Mouse (Mus musculus) ES-Bruce4 (cell line): ENCODE data around the gene Vps50. TPM values are rescaled to one million over a fixed set of nuclear protein-coding genes. Genes with fewer than 3 reads are reported as not detected.
"Not testable (repeated sequence)": the region's sequence is repeated elsewhere in the genome, so short reads cannot be mapped to it uniquely, and the experiment has no call there.

Source experiments
- H3K27ac ChIP-seq: 2 replicates; pipeline ENCODE4 v1.5.1; 2012; ENCODE audit warnings: low read length, inconsistent platforms; ENCODE audit not compliant: insufficient read depth
- H3K27me3 ChIP-seq: 2 replicates; pipeline ENCODE4 v1.6.1; 2012; ENCODE audit warnings: mild to moderate bottlenecking, low read length, inconsistent platforms; ENCODE audit not compliant: control insufficient read depth, poor library complexity, insufficient read depth, severe bottlenecking
- H3K36me3 ChIP-seq: 2 replicates; pipeline ENCODE4 v1.6.1; 2012; ENCODE audit warnings: inconsistent platforms, mild to moderate bottlenecking, low read length, moderate library complexity; ENCODE audit not compliant: control insufficient read depth, poor library complexity, insufficient read depth, severe bottlenecking
- H3K4me1 ChIP-seq: one replicate; pipeline ENCODE4 v1.8.1; 2011; ENCODE audit warnings: low read length; ENCODE audit not compliant: control insufficient read depth, insufficient read depth
- H3K4me3 ChIP-seq: 2 replicates; pipeline ENCODE4 v1.5.1; 2011; ENCODE audit warnings: low read depth, mild to moderate bottlenecking, low read length
- H3K9ac ChIP-seq: 2 replicates; pipeline ENCODE4 v1.6.1; 2012; ENCODE audit warnings: low read depth, mild to moderate bottlenecking, inconsistent platforms; ENCODE audit not compliant: poor library complexity, severe bottlenecking
- H3K9me3 ChIP-seq: replicated peaks from 2 replicates; pipeline ENCODE4 v1.6.1; 2012; ENCODE audit warnings: mild to moderate bottlenecking, low read length, inconsistent platforms; ENCODE audit not compliant: control insufficient read depth, poor library complexity, insufficient read depth, severe bottlenecking
- CTCF ChIP-seq: IDR thresholded peaks from one replicate; pipeline ENCODE4 v1.8.1; 2011; ENCODE audit warnings: low read depth, low read length
- EP300 ChIP-seq: IDR thresholded peaks from 2 replicates; pipeline ENCODE4 v1.6.1; 2011; ENCODE audit warnings: low read depth, low read length; ENCODE audit not compliant: insufficient read depth
- POLR2A ChIP-seq: IDR thresholded peaks from one replicate; pipeline ENCODE4 v1.8.1; 2011; ENCODE audit warnings: low read length; ENCODE audit not compliant: insufficient read depth
- polyA plus RNA-seq: library from polyadenylated mRNA; stranded (reverse); fragments of >200 nt; gene quantifications from 2 replicates; pipeline ENCODE4 v1.2.4, GENCODE M21; 2011; ENCODE audit warnings: low read depth; ENCODE audit not compliant: missing spikeins, insufficient read depth, insufficient read length

Gene Vps50
- polyA plus RNA-seq, 1 experiment, result 29.1 TPM

DNA sequence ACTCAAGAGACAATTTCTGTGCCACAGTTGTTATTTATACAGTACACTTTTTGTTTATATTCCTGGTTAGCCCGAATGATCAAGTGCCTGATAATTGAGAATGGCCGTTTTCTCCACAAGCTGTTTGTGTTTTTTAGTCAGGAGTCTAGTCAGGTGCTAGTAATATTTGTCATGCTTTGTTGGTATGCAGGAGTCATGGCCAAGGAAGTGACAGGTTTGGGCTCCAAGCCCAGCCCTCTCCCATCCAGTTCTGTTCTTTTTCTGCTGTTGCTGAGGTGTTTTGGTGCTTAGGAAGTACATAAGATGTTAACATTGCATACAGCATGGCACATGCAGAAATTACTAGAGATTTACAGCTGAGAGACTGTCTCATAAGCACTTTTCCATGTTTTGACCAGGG, 41.3 kb downstream of the Vps50 start:
- H3K9ac ChIP-seq, result no peak overlapping the region
- no peaks in the 10 kb centered on the region for H3K9me3 ChIP-seq
- TF ChIP-seq CTCF, result no peak
- no peak overlapping the region for H3K27ac ChIP-seq
- no peaks in the 10 kb centered on the region for H3K4me1 ChIP-seq
- H3K4me3 ChIP-seq, result no peak overlapping the region
- H3K36me3 ChIP-seq, result peaks cover 3% of the 10 kb centered on the region
- no peaks in the 10 kb centered on the region for H3K27me3 ChIP-seq

DNA sequence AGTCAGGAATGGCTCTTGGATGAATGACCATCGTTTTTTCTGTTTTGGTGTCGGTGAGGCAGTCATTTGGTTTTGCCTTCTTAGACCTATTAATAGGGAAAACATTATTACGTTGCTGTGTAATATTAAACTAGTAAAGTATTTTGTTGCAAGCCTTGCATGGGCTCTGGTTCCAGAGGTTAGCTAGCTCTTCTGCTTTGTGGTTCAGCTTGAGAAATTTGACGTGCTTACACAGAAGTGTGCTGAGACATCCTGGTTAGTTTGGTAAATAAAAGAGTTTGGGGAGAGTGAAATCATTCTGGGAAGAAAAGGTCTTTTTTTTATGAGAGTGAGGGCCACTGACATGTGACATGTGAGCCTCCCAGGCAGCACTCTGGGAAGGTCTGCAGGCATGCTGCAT, 45.7 kb downstream of the Vps50 start:
- H3K27me3 ChIP-seq, result no peaks in the 10 kb centered on the region
- peaks cover 3% of the 10 kb centered on the region; the same call in 1 of the 2 replicates for H3K36me3 ChIP-seq
- no peak overlapping the region for H3K9ac ChIP-seq
- no peak overlapping the region for H3K27ac ChIP-seq
- no peaks in the 10 kb centered on the region for H3K4me1 ChIP-seq
- H3K9me3 ChIP-seq, result no peaks in the 10 kb centered on the region
- H3K4me3 ChIP-seq, result no peak overlapping the region
- TF ChIP-seq CTCF (no peak), POLR2A (no peak), EP300 (no peak)

GRCm38 (mm10) chr6:3544970-3545369, 46.8 kb downstream of the Vps50 start:
- H3K4me3 ChIP-seq, result no peak overlapping the region
- H3K27me3 ChIP-seq, result no peaks in the 10 kb centered on the region
- peak overlapping the region; percentile 51; the same call in 1 of the 2 replicates for H3K27ac ChIP-seq
- H3K4me1 ChIP-seq, result no peaks in the 10 kb centered on the region
- no peaks in the 10 kb centered on the region for H3K36me3 ChIP-seq
- H3K9me3 ChIP-seq, result no peaks in the 10 kb centered on the region
- TF ChIP-seq POLR2A (no peak), EP300 (no peak), CTCF (no peak)
- no peak overlapping the region for H3K9ac ChIP-seq

GRCm38 (mm10) chr6:3548959-3549358, 50.8 kb downstream of the Vps50 start:
- Histone ChIP-seq H3K9ac (no peak overlapping the region), H3K4me1 (no peaks in the 10 kb centered on the region), H3K36me3 (no peaks in the 10 kb centered on the region; the same call in 1 of the 2 replicates), H3K27me3 (no peaks in the 10 kb centered on the region), H3K27ac (no peak overlapping the region), H3K9me3 (no peaks in the 10 kb centered on the region), H3K4me3 (no peak overlapping the region)
- TF ChIP-seq POLR2A (no peak), CTCF (no peak)

GRCm38 (mm10) chr6:3549992-3550391, 51.8 kb downstream of the Vps50 start:
- no peaks in the 10 kb centered on the region for H3K27me3 ChIP-seq
- H3K27ac ChIP-seq, result no peak overlapping the region
- H3K9me3 ChIP-seq, result no peaks in the 10 kb centered on the region
- H3K4me3 ChIP-seq, result no peak overlapping the region
- no peaks in the 10 kb centered on the region for H3K4me1 ChIP-seq
- TF ChIP-seq EP300 (no peak), POLR2A (no peak), CTCF (no peak)
- H3K36me3 ChIP-seq, result no peaks in the 10 kb centered on the region; the same call in 1 of the 2 replicates
- no peak overlapping the region for H3K9ac ChIP-seq

DNA sequence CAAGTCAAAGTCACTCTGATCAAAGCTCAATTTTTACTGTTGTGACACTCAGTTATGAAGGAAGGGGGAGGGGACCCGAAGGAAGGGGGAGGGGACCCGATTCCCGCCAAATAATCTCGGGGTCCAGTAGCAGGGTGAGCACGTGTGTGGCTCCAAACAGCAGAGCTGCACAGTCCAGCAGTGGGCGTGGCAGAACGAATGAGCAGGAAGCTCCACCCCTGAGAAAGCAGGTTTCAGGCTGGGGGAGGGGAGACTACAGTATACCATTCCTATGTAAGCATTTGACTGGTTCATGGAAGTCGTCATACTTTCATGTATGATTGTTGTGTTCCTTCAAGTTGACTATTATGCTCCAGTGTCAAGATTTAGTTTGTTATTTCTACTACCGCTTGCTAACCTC, 54.5 kb downstream of the Vps50 start:
- not testable (repeated sequence) for H3K36me3 ChIP-seq, H3K4me3 ChIP-seq, H3K9ac ChIP-seq, H3K4me1 ChIP-seq, H3K27me3 ChIP-seq, H3K9me3 ChIP-seq, H3K27ac ChIP-seq
